Mouse (Mus musculus): ENCODE results near the gene Ankrd55. TPM values are rescaled to one million over a fixed set of nuclear protein-coding genes. Genes with fewer than 3 reads are reported as not detected.

Gene Ankrd55
- total and polyA plus RNA-seq, 2 experiments from 2014 or later, result 12.0 to 16.5 TPM

- H3K9me3 ChIP-seq (ENCODE audit: low read length), result no peaks in the 10 kb centered on the region
- no peaks in the 10 kb centered on the region for H3K36me3 ChIP-seq (ENCODE audit: insufficient read depth, low read length)
- 63% methylated on average over 4 of the region's 4 CpGs for WGBS
- ATAC-seq (no peak), DNase-seq (ENCODE audit: low spot score) (peak; percentile 26)
- H3K4me3 ChIP-seq (ENCODE audit: low read length), result no peak overlapping the region
- no peak for TF ChIP-seq CTCF (IDR thresholded peaks at IDR 0.05; ENCODE audit: low read depth)
- H3K27ac ChIP-seq, result no peak overlapping the region
- no peak overlapping the region for H3K9ac ChIP-seq (replicated peaks; ENCODE audit: low read length)
- H3K27me3 ChIP-seq (ENCODE audit: insufficient read depth, low read length), result no peaks in the 10 kb centered on the region
- H3K4me1 ChIP-seq (ENCODE audit: insufficient read depth, low read length), result peaks cover 7% of the 10 kb centered on the region
- no peak overlapping the region for H3K4me2 ChIP-seq (ENCODE audit: low read depth, low read length)
Measured at GRCm38 (mm10) chr13:112327511-112327910, 39.3 kb downstream of the Ankrd55 start.

- 85% methylated on average over 6 of the region's 6 CpGs for WGBS
- H3K27ac ChIP-seq, result no peak overlapping the region; the same call in 1 of the 2 replicates
- ATAC-seq, result no peak
Measured at GRCm38 (mm10) chr13:112330257-112330656, 42.0 kb downstream of the Ankrd55 start.

GRCm38 (mm10) chr13:112330919-112331681 is 42.8 kb downstream of the Ankrd55 start:
- DNase-seq (ENCODE audit: low spot score) (peak; percentile 57), ATAC-seq (peak; percentile 89)
- 26% methylated on average over 8 of the region's 8 CpGs for WGBS
- peaks cover 7% of the 10 kb centered on the region for H3K4me1 ChIP-seq (ENCODE audit: insufficient read depth, low read length)
- 0 out of 2 replicates have a peak overlapping the region, but pooled peaks have one; percentile 7 for H3K9ac ChIP-seq (replicated peaks; ENCODE audit: low read length)
- no peaks in the 10 kb centered on the region for H3K27me3 ChIP-seq (ENCODE audit: insufficient read depth, low read length)
- no peaks in the 10 kb centered on the region for H3K36me3 ChIP-seq (ENCODE audit: insufficient read depth, low read length)
- peak overlapping the region; percentile 1 for H3K4me2 ChIP-seq (ENCODE audit: low read depth, low read length)
- H3K4me3 ChIP-seq (ENCODE audit: low read length), result no peak overlapping the region
- H3K27ac ChIP-seq, result peak overlapping the region; percentile 79
- H3K9me3 ChIP-seq (ENCODE audit: low read length), result no peaks in the 10 kb centered on the region
- TF ChIP-seq CTCF (IDR thresholded peaks at IDR 0.05; ENCODE audit: low read depth), result no peak

More at GRCm38 (mm10) chr13:112330257-112330656, 42.0 kb downstream of the Ankrd55 start:
- H3K4me1 ChIP-seq (ENCODE audit: insufficient read depth, low read length), result peaks cover 7% of the 10 kb centered on the region
- no peak overlapping the region for H3K4me3 ChIP-seq (ENCODE audit: low read length)
- TF ChIP-seq CTCF (IDR thresholded peaks at IDR 0.05; ENCODE audit: low read depth), result no peak
- no peak overlapping the region for H3K4me2 ChIP-seq (ENCODE audit: low read depth, low read length)
- H3K36me3 ChIP-seq (ENCODE audit: insufficient read depth, low read length), result no peaks in the 10 kb centered on the region
- no peaks in the 10 kb centered on the region for H3K27me3 ChIP-seq (ENCODE audit: insufficient read depth, low read length)
- H3K9me3 ChIP-seq (ENCODE audit: low read length), result no peaks in the 10 kb centered on the region
- no peak for DNase-seq (ENCODE audit: low spot score)
- no peak overlapping the region for H3K9ac ChIP-seq (replicated peaks; ENCODE audit: low read length)

- 0 out of 2 replicates have a peak overlapping the region, but pooled peaks have one; percentile 7 for H3K9ac ChIP-seq (replicated peaks; ENCODE audit: low read length)
- 4% methylated on average over 1 of the region's 1 CpGs for WGBS
- peaks cover 7% of the 10 kb centered on the region for H3K4me1 ChIP-seq (ENCODE audit: insufficient read depth, low read length)
- no peak overlapping the region for H3K4me3 ChIP-seq (ENCODE audit: low read length)
- peak overlapping the region; percentile 1; the same call in 1 of the 2 replicates for H3K4me2 ChIP-seq (ENCODE audit: low read depth, low read length)
- no peaks in the 10 kb centered on the region for H3K9me3 ChIP-seq (ENCODE audit: low read length)
- DNase-seq (ENCODE audit: low spot score) (peak; percentile 68), ATAC-seq (peak; percentile 84)
- no peaks in the 10 kb centered on the region for H3K27me3 ChIP-seq (ENCODE audit: insufficient read depth, low read length)
- H3K36me3 ChIP-seq (ENCODE audit: insufficient read depth, low read length), result no peaks in the 10 kb centered on the region
- TF ChIP-seq CTCF (IDR thresholded peaks at IDR 0.05; ENCODE audit: low read depth), result no peak
- peak overlapping the region; percentile 79 for H3K27ac ChIP-seq
Measured at GRCm38 (mm10) chr13:112331682-112332061, 43.4 kb downstream of the Ankrd55 start.

GRCm38 (mm10) chr13:112335531-112335930 is 47.3 kb downstream of the Ankrd55 start:
- Histone ChIP-seq H3K4me3 (ENCODE audit: low read length) (no peak overlapping the region), H3K36me3 (ENCODE audit: insufficient read depth, low read length) (no peaks in the 10 kb centered on the region), H3K27me3 (ENCODE audit: insufficient read depth, low read length) (no peaks in the 10 kb centered on the region), H3K27ac (no peak overlapping the region), H3K9me3 (ENCODE audit: low read length) (no peaks in the 10 kb centered on the region), H3K4me1 (ENCODE audit: insufficient read depth, low read length) (peaks cover 7% of the 10 kb centered on the region; the same call in 1 of the 2 replicates), H3K9ac (replicated peaks; ENCODE audit: low read length) (no peak overlapping the region), H3K4me2 (ENCODE audit: low read depth, low read length) (no peak overlapping the region)
- no peak for TF ChIP-seq CTCF (IDR thresholded peaks at IDR 0.05; ENCODE audit: low read depth)
- DNase-seq (ENCODE audit: low spot score), result no peak
- 74% methylated on average over 3 of the region's 3 CpGs for WGBS
- no peak for ATAC-seq

- ATAC-seq, result no peak
- WGBS, result 93% methylated on average over 9 of the region's 9 CpGs
- Histone ChIP-seq H3K27ac (no peak overlapping the region), H3K4me3 (ENCODE audit: low read length) (no peak overlapping the region), H3K9ac (replicated peaks; ENCODE audit: low read length) (no peak overlapping the region), H3K27me3 (ENCODE audit: insufficient read depth, low read length) (no peaks in the 10 kb centered on the region), H3K4me1 (ENCODE audit: insufficient read depth, low read length) (no peaks in the 10 kb centered on the region; the same call in 1 of the 2 replicates), H3K36me3 (ENCODE audit: insufficient read depth, low read length) (no peaks in the 10 kb centered on the region), H3K9me3 (ENCODE audit: low read length) (no peaks in the 10 kb centered on the region), H3K4me2 (ENCODE audit: low read depth, low read length) (no peak overlapping the region)
- no peak for DNase-seq (ENCODE audit: low spot score)
- TF ChIP-seq CTCF (IDR thresholded peaks at IDR 0.05; ENCODE audit: low read depth), result no peak
Measured at GRCm38 (mm10) chr13:112337146-112337545, 48.9 kb downstream of the Ankrd55 start.

- ATAC-seq (no peak), DNase-seq (ENCODE audit: low spot score) (no peak)
- Histone ChIP-seq H3K4me3 (ENCODE audit: low read length) (no peak overlapping the region), H3K4me1 (ENCODE audit: insufficient read depth, low read length) (no peaks in the 10 kb centered on the region), H3K4me2 (ENCODE audit: low read depth, low read length) (no peak overlapping the region), H3K9ac (replicated peaks; ENCODE audit: low read length) (no peak overlapping the region), H3K27me3 (ENCODE audit: insufficient read depth, low read length) (no peaks in the 10 kb centered on the region), H3K9me3 (ENCODE audit: low read length) (no peaks in the 10 kb centered on the region), H3K27ac (no peak overlapping the region), H3K36me3 (ENCODE audit: insufficient read depth, low read length) (no peaks in the 10 kb centered on the region)
- TF ChIP-seq CTCF (IDR thresholded peaks at IDR 0.05; ENCODE audit: low read depth), result no peak
- WGBS, result 71% methylated on average over 8 of the region's 8 CpGs
Measured at GRCm38 (mm10) chr13:112340205-112340604, 52.0 kb downstream of the Ankrd55 start.
